Mouse (Mus musculus): ENCODE results near the gene Pus10. TPM values are rescaled to one million over a fixed set of nuclear protein-coding genes. Genes with fewer than 3 reads are reported as not detected.

The Pus10 gene
- polyA plus RNA-seq (2015; fragmentation: Nextera tagmentation; extraction: Ambion mirVana) = 14.4 and 17.0 TPM in 2 replicates

DNA sequence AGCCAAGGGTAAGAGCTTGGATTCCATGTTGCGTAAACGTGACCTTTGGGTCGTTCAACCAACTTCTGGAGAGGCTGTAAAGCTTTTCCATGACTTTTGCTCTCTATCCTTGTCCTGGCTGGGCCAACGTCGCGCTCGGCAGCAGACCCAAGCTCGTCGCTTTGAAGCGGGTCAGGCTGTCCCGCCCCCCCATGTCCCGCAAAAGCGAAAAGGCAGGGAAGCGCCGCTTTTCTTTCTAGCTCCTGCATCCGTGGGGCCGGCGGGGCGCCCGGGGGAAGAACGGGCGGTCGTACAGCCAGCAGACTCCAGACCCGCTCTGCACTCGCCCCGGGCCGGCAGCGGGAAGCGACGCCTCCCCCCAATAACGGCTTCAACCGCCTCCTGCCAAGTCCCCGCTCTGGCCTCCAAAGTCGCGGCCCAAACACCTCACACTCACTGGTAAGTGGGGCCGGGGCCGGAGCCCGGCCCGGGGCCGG, at the start of gene Pus10:
TSS of gene Pus10 (plus strand) at position 364 of the 476 bp plus-strand sequence.
- Histone ChIP-seq H3K9ac (replicated peaks; ENCODE audit: low read depth, low read length) (peak within 1 kb of the TSS; percentile 85), H3K27me3 (replicated peaks; ENCODE audit: control insufficient read depth, insufficient read depth, low read length) (no peaks in the 10 kb centered on the region), H3K36me3 (ENCODE audit: control insufficient read depth, insufficient read depth) (no peaks in the 10 kb centered on the region), H3K4me2 (ENCODE audit: low read length) (peak within 1 kb of the TSS; percentile 76), H3K4me1 (replicated peaks; ENCODE audit: control insufficient read depth, insufficient read depth, low read length) (peaks cover 16% of the 10 kb centered on the region), H3K9me3 (ENCODE audit: control insufficient read depth, low read length) (no peaks in the 10 kb centered on the region), H3K27ac (ENCODE audit: low read length) (peak within 1 kb of the TSS; percentile 90), H3K4me3 (replicated peaks; ENCODE audit: low read length) (peak within 1 kb of the TSS; percentile 65)
- WGBS = under 1% methylated on average over 35 of the region's 40 CpGs
- peak; percentile 52 for ATAC-seq

- H3K36me3 ChIP-seq (ENCODE audit: control insufficient read depth, insufficient read depth) = peaks cover 19% of the 10 kb centered on the region
- H3K4me2 ChIP-seq (ENCODE audit: low read length) = no peak overlapping the region
- no peak for ATAC-seq
- H3K27me3 ChIP-seq (replicated peaks; ENCODE audit: control insufficient read depth, insufficient read depth, low read length) = no peaks in the 10 kb centered on the region
- no peak overlapping the region for H3K9ac ChIP-seq (replicated peaks; ENCODE audit: low read depth, low read length)
- no peaks in the 10 kb centered on the region for H3K9me3 ChIP-seq (ENCODE audit: control insufficient read depth, low read length)
- H3K27ac ChIP-seq (ENCODE audit: low read length) = no peak overlapping the region
- 81% methylated on average over 5 of the region's 5 CpGs for WGBS
- no peak overlapping the region for H3K4me3 ChIP-seq (replicated peaks; ENCODE audit: low read length)
- H3K4me1 ChIP-seq (replicated peaks; ENCODE audit: control insufficient read depth, insufficient read depth, low read length) = no peaks in the 10 kb centered on the region
Measured at GRCm38 (mm10) chr11:23618995-23619394, 46.5 kb upstream of the Pus10 start.

DNA sequence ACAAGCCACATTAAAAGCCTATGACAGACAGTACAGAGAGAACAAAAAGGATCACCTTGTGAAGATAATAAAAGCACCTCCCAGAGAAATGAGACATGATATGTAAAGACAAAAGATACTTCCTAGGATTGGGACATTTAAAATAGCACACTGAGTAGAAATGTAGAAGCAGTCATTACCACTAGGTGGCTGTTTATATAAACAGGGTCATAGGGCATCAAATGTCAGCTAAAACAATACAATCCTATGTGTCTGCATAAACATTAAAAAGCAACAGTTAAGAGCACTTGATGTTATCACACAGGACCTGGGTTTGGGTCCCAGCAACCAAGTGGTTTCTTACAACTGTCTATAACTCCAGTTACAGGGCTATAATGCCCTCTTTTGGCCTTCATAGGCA, 34.8 kb upstream of the Pus10 start:
- Histone ChIP-seq H3K9ac (replicated peaks; ENCODE audit: low read depth, low read length) (no peak overlapping the region), H3K4me2 (ENCODE audit: low read length) (no peak overlapping the region), H3K27me3 (replicated peaks; ENCODE audit: control insufficient read depth, insufficient read depth, low read length) (no peaks in the 10 kb centered on the region), H3K4me1 (replicated peaks; ENCODE audit: control insufficient read depth, insufficient read depth, low read length) (peaks cover 17% of the 10 kb centered on the region), H3K9me3 (ENCODE audit: control insufficient read depth, low read length) (no peaks in the 10 kb centered on the region), H3K4me3 (replicated peaks; ENCODE audit: low read length) (no peak overlapping the region), H3K36me3 (ENCODE audit: control insufficient read depth, insufficient read depth) (peaks cover 10% of the 10 kb centered on the region; the same call in 1 of the 2 replicates), H3K27ac (ENCODE audit: low read length) (no peak overlapping the region)
- no peak for ATAC-seq

GRCm38 (mm10) chr11:23632945-23633878, 32.3 kb upstream of the Pus10 start, which contains the start of gene 0610010F05Rik:
Gene 0610010F05Rik (minus strand): TSS chr11:23633639.
- under 1% methylated on average over 77 of the region's 103 CpGs for WGBS
- Histone ChIP-seq H3K9me3 (ENCODE audit: control insufficient read depth, low read length) (no peaks in the 10 kb centered on the region), H3K36me3 (ENCODE audit: control insufficient read depth, insufficient read depth) (peaks cover 4% of the 10 kb centered on the region; the same call in 1 of the 2 replicates)

GRCm38 (mm10) chr11:23633879-23634215, 31.6 kb upstream of the Pus10 start:
- H3K27ac ChIP-seq (ENCODE audit: low read length) = peak overlapping the region; percentile 88
- H3K9me3 ChIP-seq (ENCODE audit: control insufficient read depth, low read length) = no peaks in the 10 kb centered on the region
- H3K4me1 ChIP-seq (replicated peaks; ENCODE audit: control insufficient read depth, insufficient read depth, low read length) = peaks cover 17% of the 10 kb centered on the region
- peak overlapping the region; percentile 72 for H3K4me2 ChIP-seq (ENCODE audit: low read length)
- WGBS = 5% methylated on average over 7 of the region's 7 CpGs
- H3K9ac ChIP-seq (replicated peaks; ENCODE audit: low read depth, low read length) = peak overlapping the region; percentile 96
- no peaks in the 10 kb centered on the region for H3K36me3 ChIP-seq (ENCODE audit: control insufficient read depth, insufficient read depth)
- no peak for ATAC-seq
- H3K27me3 ChIP-seq (replicated peaks; ENCODE audit: control insufficient read depth, insufficient read depth, low read length) = no peaks in the 10 kb centered on the region
- H3K4me3 ChIP-seq (replicated peaks; ENCODE audit: low read length) = peak overlapping the region; percentile 50

More at GRCm38 (mm10) chr11:23632945-23633878, 32.3 kb upstream of the Pus10 start, which contains the start of gene 0610010F05Rik:
- Histone ChIP-seq H3K27me3 (replicated peaks; ENCODE audit: control insufficient read depth, insufficient read depth, low read length) (no peaks in the 10 kb centered on the region), H3K4me3 (replicated peaks; ENCODE audit: low read length) (peak within 1 kb of the TSS; percentile 50), H3K4me2 (ENCODE audit: low read length) (peak within 1 kb of the TSS; percentile 72), H3K9ac (replicated peaks; ENCODE audit: low read depth, low read length) (peak within 1 kb of the TSS; percentile 96), H3K27ac (ENCODE audit: low read length) (peak within 1 kb of the TSS; percentile 88), H3K4me1 (replicated peaks; ENCODE audit: control insufficient read depth, insufficient read depth, low read length) (peaks cover 17% of the 10 kb centered on the region)
- ATAC-seq = peak; percentile 100

- Histone ChIP-seq H3K4me3 (replicated peaks; ENCODE audit: low read length) (no peak overlapping the region), H3K27me3 (replicated peaks; ENCODE audit: control insufficient read depth, insufficient read depth, low read length) (no peaks in the 10 kb centered on the region), H3K9ac (replicated peaks; ENCODE audit: low read depth, low read length) (no peak overlapping the region), H3K4me2 (ENCODE audit: low read length) (no peak overlapping the region), H3K4me1 (replicated peaks; ENCODE audit: control insufficient read depth, insufficient read depth, low read length) (peaks cover 17% of the 10 kb centered on the region), H3K9me3 (ENCODE audit: control insufficient read depth, low read length) (no peaks in the 10 kb centered on the region), H3K36me3 (ENCODE audit: control insufficient read depth, insufficient read depth) (no peaks in the 10 kb centered on the region), H3K27ac (ENCODE audit: low read length) (no peak overlapping the region)
- WGBS = 75% methylated on average over 8 of the region's 8 CpGs
- ATAC-seq = no peak
Measured at GRCm38 (mm10) chr11:23634573-23634972, 30.9 kb upstream of the Pus10 start.

- Histone ChIP-seq H3K36me3 (ENCODE audit: control insufficient read depth, insufficient read depth) (0 out of 2 replicates have a peak, but pooled peaks cover 6% of the 10 kb centered on the region), H3K4me2 (ENCODE audit: low read length) (no peak overlapping the region), H3K4me3 (replicated peaks; ENCODE audit: low read length) (no peak overlapping the region), H3K27ac (ENCODE audit: low read length) (no peak overlapping the region), H3K9me3 (ENCODE audit: control insufficient read depth, low read length) (no peaks in the 10 kb centered on the region), H3K9ac (replicated peaks; ENCODE audit: low read depth, low read length) (no peak overlapping the region), H3K27me3 (replicated peaks; ENCODE audit: control insufficient read depth, insufficient read depth, low read length) (no peaks in the 10 kb centered on the region), H3K4me1 (replicated peaks; ENCODE audit: control insufficient read depth, insufficient read depth, low read length) (no peaks in the 10 kb centered on the region)
- no peak for ATAC-seq
Measured at GRCm38 (mm10) chr11:23647431-23647830, 18.0 kb upstream of the Pus10 start.

GRCm38 (mm10) chr11:23647835-23648234, 17.6 kb upstream of the Pus10 start:
- Histone ChIP-seq H3K27me3 (replicated peaks; ENCODE audit: control insufficient read depth, insufficient read depth, low read length) (no peaks in the 10 kb centered on the region), H3K4me2 (ENCODE audit: low read length) (no peak overlapping the region), H3K36me3 (ENCODE audit: control insufficient read depth, insufficient read depth) (0 out of 2 replicates have a peak, but pooled peaks cover 6% of the 10 kb centered on the region), H3K9me3 (ENCODE audit: control insufficient read depth, low read length) (no peaks in the 10 kb centered on the region), H3K4me3 (replicated peaks; ENCODE audit: low read length) (no peak overlapping the region), H3K9ac (replicated peaks; ENCODE audit: low read depth, low read length) (no peak overlapping the region), H3K27ac (ENCODE audit: low read length) (no peak overlapping the region), H3K4me1 (replicated peaks; ENCODE audit: control insufficient read depth, insufficient read depth, low read length) (no peaks in the 10 kb centered on the region)
- 96% methylated on average over 3 of the region's 3 CpGs for WGBS
- ATAC-seq = no peak

DNA sequence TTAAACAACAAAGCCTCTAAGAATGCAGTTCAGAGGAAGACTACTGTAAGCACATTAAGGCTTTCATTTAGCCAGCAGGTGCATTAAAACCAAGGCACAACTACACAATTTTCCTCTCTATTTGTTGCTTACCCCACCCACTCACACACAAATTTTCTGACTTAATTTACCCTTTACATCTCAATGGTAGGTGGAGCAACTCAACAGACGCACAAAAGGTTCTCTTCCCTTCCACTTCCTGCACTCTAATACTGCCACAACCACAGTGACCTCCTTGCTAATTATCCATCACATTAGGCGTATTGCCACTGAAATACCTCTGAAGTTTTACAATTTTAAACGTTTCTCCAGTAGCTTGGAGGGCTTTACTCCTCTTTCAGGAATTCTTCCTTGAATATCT, 11.8 kb upstream of the Pus10 start:
- Histone ChIP-seq H3K27ac (ENCODE audit: low read length) (no peak overlapping the region), H3K4me1 (replicated peaks; ENCODE audit: control insufficient read depth, insufficient read depth, low read length) (no peaks in the 10 kb centered on the region), H3K27me3 (replicated peaks; ENCODE audit: control insufficient read depth, insufficient read depth, low read length) (no peaks in the 10 kb centered on the region), H3K4me3 (replicated peaks; ENCODE audit: low read length) (no peak overlapping the region), H3K9me3 (ENCODE audit: control insufficient read depth, low read length) (no peaks in the 10 kb centered on the region), H3K9ac (replicated peaks; ENCODE audit: low read depth, low read length) (no peak overlapping the region), H3K36me3 (ENCODE audit: control insufficient read depth, insufficient read depth) (0 out of 2 replicates have a peak, but pooled peaks cover 2% of the 10 kb centered on the region), H3K4me2 (ENCODE audit: low read length) (no peak overlapping the region)
- ATAC-seq = no peak
- 30% methylated on average over 3 of the region's 3 CpGs for WGBS

All from forebrain, embryonic 16.5 days (tissue).